Mouse (Mus musculus) effector memory CD4-positive, alpha-beta T cell, adult 7 months (primary cell): ENCODE data around the gene Pdcd6. TPM values are rescaled to one million over a fixed set of nuclear protein-coding genes. Genes with fewer than 3 reads are reported as not detected.

Experiments used
- polyA plus RNA-seq: library from polyadenylated mRNA; unstranded; fragments of 100-300 nt; shearing (Covaris generic); gene quantifications from one replicate; pipeline ENCODE4 v1.2.1, GENCODE M21; 2017

Gene Pdcd6
- polyA plus RNA-seq: 157 TPM

GRCm38 (mm10) chr13:74317170-74317849 lies at the start of gene Pdcd6:
Gene Pdcd6 (minus strand): TSS chr13:74317580.

GRCm38 (mm10) chr13:74363859-74364235 lies 46.5 kb upstream of the Pdcd6 start, which contains the start of gene Lrrc14b:
Gene Lrrc14b (minus strand): TSS chr13:74364005.

GRCm38 (mm10) chr13:74349566-74350434 lies 32.4 kb upstream of the Pdcd6 start, which contains the start of the genes Sdha and Ccdc127:
Gene Sdha (minus strand): TSS chr13:74350280.
Gene Ccdc127 (plus strand): TSS chr13:74350309.

GRCm38 (mm10) chr13:74292167-74292566 lies 25.2 kb downstream of the Pdcd6 start, which contains the start of gene Ahrr:
Gene Ahrr (minus strand): TSS chr13:74292331.

Other genes with a start within 250 kb of the Pdcd6 start
- gene Slc9a3, start 196.1 kb downstream of the Pdcd6 start, polyA plus RNA-seq: 0.22 TPM
- gene Exoc3, start 108.8 kb downstream of the Pdcd6 start, polyA plus RNA-seq: 70.6 TPM
- gene Ahrr, start 25.2 kb downstream of the Pdcd6 start, polyA plus RNA-seq: 0.17 TPM
- gene Sdha, start 32.7 kb upstream of the Pdcd6 start, polyA plus RNA-seq: 273 TPM
- 25.1 TPM for gene Ccdc127, start 32.7 kb upstream of the Pdcd6 start, polyA plus RNA-seq
- not detected for gene Lrrc14b, start 46.4 kb upstream of the Pdcd6 start, polyA plus RNA-seq
- gene Zfp72, start 73.3 kb upstream of the Pdcd6 start, polyA plus RNA-seq: 0.09 TPM
- gene Ftl1-ps1, start 82.1 kb upstream of the Pdcd6 start, polyA plus RNA-seq: 56.1 TPM
- 9.1 TPM for gene Zfp825, start 176.4 kb upstream of the Pdcd6 start, polyA plus RNA-seq